Mouse (Mus musculus) forebrain, embryonic 13.5 days (tissue): ENCODE data around the gene Cacnb1. TPM values are rescaled to one million over a fixed set of nuclear protein-coding genes. Genes with fewer than 3 reads are reported as not detected.

Experiments used
- ATAC-seq: fragments of 200-750 bp; cut with Nextera tagmentation; 2 replicates; pipeline ENCODE4 v1.8.0; 2017
- H3K27ac ChIP-seq: fragments of 300-500 bp; sonication (generic); 2 replicates; pipeline ENCODE4 v1.5.1; 2015; ENCODE audit warnings: inconsistent platforms, mild to moderate bottlenecking, moderate library complexity
- H3K27me3 ChIP-seq: fragments of 300-500 bp; sonication (generic); 2 replicates; pipeline ENCODE4 v1.6.1; 2015; ENCODE audit warnings: mild to moderate bottlenecking, inconsistent platforms
- H3K36me3 ChIP-seq: fragments of 300-500 bp; sonication (generic); 2 replicates; pipeline ENCODE4 v1.6.1; 2015; ENCODE audit warnings: mild to moderate bottlenecking, inconsistent platforms; ENCODE audit not compliant: poor library complexity, severe bottlenecking
- H3K4me1 ChIP-seq: fragments of 300-500 bp; sonication (generic); 2 replicates; pipeline ENCODE4 v1.6.1; 2015; ENCODE audit warnings: inconsistent platforms
- H3K4me2 ChIP-seq: fragments of 300-500 bp; sonication (generic); 2 replicates; pipeline ENCODE4 v1.6.1; 2015; ENCODE audit warnings: inconsistent platforms, mild to moderate bottlenecking, moderate library complexity
- H3K4me3 ChIP-seq: fragments of 300-500 bp; sonication (generic); 2 replicates; pipeline ENCODE4 v1.5.1; 2015; ENCODE audit warnings: mild to moderate bottlenecking, inconsistent platforms
- H3K9ac ChIP-seq: fragments of 300-500 bp; sonication (generic); 2 replicates; pipeline ENCODE4 v1.6.1; 2015; ENCODE audit warnings: mild to moderate bottlenecking, inconsistent platforms
- H3K9me3 ChIP-seq: fragments of 300-500 bp; sonication (generic); replicated peaks from 2 replicates; pipeline ENCODE4 v1.6.1; 2016; ENCODE audit warnings: inconsistent platforms
- WGBS: fragments of 180-500 bp; shearing (Covaris S2); methylation state at CpG from one replicate; pipeline ENCODE4 v1.1.7; 2015; 5-methylcytosine and 5-hydroxymethylcytosine counted together
- polyA plus RNA-seq: library from polyadenylated mRNA; unstranded; fragments of >200 nt; fragmentation: Nextera tagmentation; extraction: Ambion mirVana; gene quantifications from 2 replicates; pipeline ENCODE4 v1.2.1, GENCODE M21; 2015

The Cacnb1 gene
- polyA plus RNA-seq, 1 experiment from 2014 or later: 25.9 TPM

DNA sequence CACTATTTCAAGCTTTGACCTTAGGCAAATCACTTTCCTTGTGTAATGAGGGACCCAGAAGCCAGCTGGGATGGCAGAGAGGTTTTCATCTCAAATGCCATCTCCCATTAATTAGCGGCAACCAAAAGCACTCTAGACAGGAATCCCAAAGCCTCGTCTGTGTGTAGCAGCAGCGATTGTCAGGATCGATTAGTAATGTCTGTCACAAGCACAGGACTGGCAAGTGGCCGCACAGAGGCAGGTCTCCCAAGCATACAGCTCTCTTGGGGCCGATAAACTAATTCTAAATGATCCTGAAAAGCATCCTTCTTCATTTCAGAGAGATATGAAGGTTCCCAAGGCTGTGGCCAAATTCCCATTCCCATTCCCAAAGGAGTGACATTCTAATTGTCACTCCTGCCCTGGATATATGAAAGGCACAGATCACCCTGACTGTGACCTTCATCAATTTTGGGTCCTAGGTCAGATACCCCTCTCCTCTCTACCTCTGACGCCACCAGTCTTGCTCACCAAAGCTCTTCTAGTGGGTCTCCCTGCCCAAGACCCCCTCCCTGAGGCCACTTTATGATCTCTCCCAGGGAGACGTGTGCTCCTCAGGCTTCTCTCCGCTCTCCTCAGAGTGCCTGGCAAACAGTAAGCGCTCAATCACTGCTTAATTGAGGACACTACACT is 42.9 kb downstream of the Cacnb1 start:
- 73% methylated on average over 10 of the region's 10 CpGs for WGBS
- no peak overlapping the region for H3K4me3 ChIP-seq
- no peaks in the 10 kb centered on the region for H3K9me3 ChIP-seq

DNA sequence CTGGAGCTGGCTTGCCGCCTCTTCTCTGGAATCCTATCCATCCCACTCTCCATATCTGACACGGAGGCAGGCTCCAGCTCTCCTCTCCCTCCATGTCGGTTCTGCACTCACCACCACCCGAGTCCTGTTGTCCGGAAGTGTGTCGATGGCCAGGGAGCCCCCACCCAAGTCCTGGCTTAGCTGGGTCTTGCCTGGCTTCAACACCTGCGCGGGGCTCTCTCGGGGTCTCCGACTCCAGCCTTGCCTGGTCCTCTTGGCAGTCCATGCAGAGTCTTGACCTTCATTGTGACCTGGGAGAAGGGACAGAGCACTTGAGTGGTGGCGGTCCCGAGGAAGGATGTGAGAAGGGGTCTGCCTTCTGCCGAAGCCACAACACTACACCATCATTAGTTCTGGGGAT is 44.4 kb downstream of the Cacnb1 start:
- Histone ChIP-seq H3K4me1 (no peaks in the 10 kb centered on the region), H3K36me3 (no peaks in the 10 kb centered on the region), H3K9me3 (no peaks in the 10 kb centered on the region), H3K27me3 (no peaks in the 10 kb centered on the region), H3K4me2 (no peak overlapping the region), H3K27ac (no peak overlapping the region), H3K4me3 (no peak overlapping the region), H3K9ac (no peak overlapping the region)
- ATAC-seq: no peak
- WGBS: 88% methylated on average over 13 of the region's 13 CpGs

More for the DNA sequence above, 42.9 kb downstream of the Cacnb1 start:
- no peak for ATAC-seq
- H3K4me1 ChIP-seq: no peaks in the 10 kb centered on the region
- no peak overlapping the region for H3K27ac ChIP-seq
- H3K4me2 ChIP-seq: no peak overlapping the region
- H3K27me3 ChIP-seq: peaks cover 15% of the 10 kb centered on the region
- H3K9ac ChIP-seq: no peak overlapping the region
- no peaks in the 10 kb centered on the region for H3K36me3 ChIP-seq

DNA sequence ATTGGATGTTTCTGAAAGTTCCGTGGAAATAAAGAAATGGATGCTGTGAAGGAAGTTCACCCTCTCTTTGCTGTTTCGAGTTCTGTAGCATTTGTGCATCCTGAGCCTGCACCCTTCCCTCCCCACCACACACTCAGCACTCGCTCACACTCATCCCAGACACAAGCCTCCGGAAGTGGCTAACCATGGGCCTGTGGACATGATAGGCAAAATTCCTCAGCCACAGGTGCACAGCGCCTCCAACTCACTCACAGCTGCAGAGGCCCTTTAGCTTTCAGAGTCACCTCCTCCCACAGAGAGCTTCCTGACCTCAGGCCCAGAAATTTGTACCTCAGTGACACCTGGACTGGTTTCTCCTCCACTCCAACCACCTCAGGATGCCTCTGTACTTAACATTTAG is 45.0 kb downstream of the Cacnb1 start:
- Histone ChIP-seq H3K9ac (no peak overlapping the region), H3K27me3 (no peaks in the 10 kb centered on the region), H3K4me2 (no peak overlapping the region), H3K4me1 (no peaks in the 10 kb centered on the region), H3K27ac (no peak overlapping the region), H3K36me3 (no peaks in the 10 kb centered on the region), H3K9me3 (no peaks in the 10 kb centered on the region), H3K4me3 (no peak overlapping the region)
- no peak for ATAC-seq
- 78% methylated on average over 5 of the region's 5 CpGs for WGBS

DNA sequence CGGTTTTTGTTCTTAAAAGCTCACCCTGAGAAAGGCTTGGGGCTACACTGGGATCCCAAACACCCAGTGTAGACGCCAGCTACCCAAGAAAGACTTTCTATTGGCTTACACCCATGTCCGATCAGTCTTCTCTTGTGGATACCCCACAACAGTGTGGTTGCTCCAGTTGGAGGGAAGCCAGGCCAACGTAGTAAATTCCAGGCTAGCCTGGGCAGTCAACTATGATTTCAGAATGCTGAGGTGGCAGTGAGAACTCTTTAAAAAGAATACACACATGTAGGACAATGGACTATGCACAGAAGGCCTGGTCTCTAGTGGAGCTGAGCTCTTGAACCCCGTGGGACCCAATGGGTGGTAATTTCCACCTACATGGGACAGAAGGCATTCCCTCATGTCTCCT is 48.1 kb downstream of the Cacnb1 start:
- H3K4me1 ChIP-seq: no peaks in the 10 kb centered on the region
- no peak overlapping the region for H3K9ac ChIP-seq
- no peak overlapping the region for H3K4me3 ChIP-seq
- no peaks in the 10 kb centered on the region for H3K36me3 ChIP-seq
- H3K4me2 ChIP-seq: no peak overlapping the region
- H3K27ac ChIP-seq: no peak overlapping the region
- no peaks in the 10 kb centered on the region for H3K9me3 ChIP-seq
- no peaks in the 10 kb centered on the region for H3K27me3 ChIP-seq
- no peak for ATAC-seq
- 84% methylated on average over 5 of the region's 5 CpGs for WGBS

DNA sequence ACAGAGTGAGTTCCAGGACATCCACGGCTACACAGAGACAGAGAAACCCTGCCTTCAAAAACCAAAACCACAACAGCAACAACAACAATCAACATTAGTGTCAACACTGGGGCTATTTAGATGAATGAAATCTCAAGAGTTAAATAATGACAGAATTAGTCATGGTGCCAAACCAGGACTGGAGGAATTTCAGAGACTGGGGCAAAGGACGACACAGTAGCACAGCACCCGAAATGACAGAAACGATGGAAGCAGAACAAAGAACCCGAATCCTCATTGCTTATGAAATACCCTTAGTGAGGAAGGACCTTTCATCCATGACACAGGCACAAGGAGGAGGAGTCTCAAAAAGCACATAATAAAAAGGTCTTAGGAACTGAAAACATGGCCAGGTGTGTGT is 48.7 kb downstream of the Cacnb1 start:
- 96% methylated on average over 5 of the region's 5 CpGs for WGBS
- no peak for ATAC-seq
- Histone ChIP-seq H3K36me3 (no peaks in the 10 kb centered on the region), H3K27ac (no peak overlapping the region), H3K9ac (no peak overlapping the region), H3K27me3 (no peaks in the 10 kb centered on the region), H3K4me1 (no peaks in the 10 kb centered on the region), H3K4me2 (no peak overlapping the region), H3K9me3 (no peaks in the 10 kb centered on the region), H3K4me3 (no peak overlapping the region)

DNA sequence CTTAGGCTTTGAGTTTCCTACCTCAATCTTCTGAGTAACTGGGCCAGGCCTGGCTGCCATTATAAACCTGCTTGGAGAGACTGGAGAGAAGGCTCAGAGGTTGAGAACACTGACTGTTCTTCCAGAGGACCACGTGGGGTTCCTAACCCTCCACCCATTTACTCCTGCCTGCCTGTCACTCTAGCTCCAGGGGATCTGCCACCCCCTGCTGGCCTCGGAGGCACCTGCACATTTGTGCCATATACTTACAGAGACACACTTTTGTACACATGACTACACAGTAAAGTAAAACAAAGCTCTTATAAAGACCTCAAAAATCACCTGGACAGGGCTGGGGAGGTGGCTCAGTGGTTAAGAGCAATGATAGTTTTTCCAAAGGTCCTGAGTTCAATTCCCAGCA is 50.4 kb downstream of the Cacnb1 start:
- Histone ChIP-seq H3K9ac (no peak overlapping the region), H3K4me1 (no peaks in the 10 kb centered on the region), H3K27ac (no peak overlapping the region), H3K36me3 (no peaks in the 10 kb centered on the region), H3K4me2 (no peak overlapping the region), H3K27me3 (no peaks in the 10 kb centered on the region), H3K9me3 (no peaks in the 10 kb centered on the region), H3K4me3 (no peak overlapping the region)
- WGBS: 69% methylated on average over 2 of the region's 2 CpGs
- ATAC-seq: no peak

DNA sequence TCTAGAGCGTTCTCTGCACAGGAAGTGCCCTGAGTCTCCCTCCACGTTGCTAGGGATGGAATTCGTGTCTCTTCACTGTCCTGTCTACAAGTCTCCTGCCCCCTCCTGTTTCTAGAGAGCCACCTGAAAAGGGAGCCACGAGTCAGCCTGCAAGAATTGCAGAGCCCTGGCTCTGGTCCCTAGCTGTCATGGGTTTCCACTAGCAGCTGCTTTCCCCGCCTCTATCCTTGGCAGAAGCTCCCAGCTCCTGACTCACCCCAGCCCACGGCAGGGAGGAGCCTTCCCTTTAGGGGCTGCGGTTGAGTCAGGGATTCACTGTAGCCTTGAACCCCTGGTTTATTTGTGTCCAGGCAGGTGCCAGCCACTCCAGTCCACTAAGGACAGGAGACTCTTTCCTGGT is 51.6 kb downstream of the Cacnb1 start:
- H3K4me2 ChIP-seq: no peak overlapping the region
- WGBS: 38% methylated on average over 7 of the region's 7 CpGs
- no peaks in the 10 kb centered on the region for H3K36me3 ChIP-seq
- H3K4me1 ChIP-seq: peaks cover 9% of the 10 kb centered on the region
- H3K9ac ChIP-seq: no peak overlapping the region; the same call in 1 of the 2 replicates
- no peaks in the 10 kb centered on the region for H3K27me3 ChIP-seq
- H3K9me3 ChIP-seq: no peaks in the 10 kb centered on the region
- no peak for ATAC-seq
- H3K27ac ChIP-seq: no peak overlapping the region
- H3K4me3 ChIP-seq: no peak overlapping the region

DNA sequence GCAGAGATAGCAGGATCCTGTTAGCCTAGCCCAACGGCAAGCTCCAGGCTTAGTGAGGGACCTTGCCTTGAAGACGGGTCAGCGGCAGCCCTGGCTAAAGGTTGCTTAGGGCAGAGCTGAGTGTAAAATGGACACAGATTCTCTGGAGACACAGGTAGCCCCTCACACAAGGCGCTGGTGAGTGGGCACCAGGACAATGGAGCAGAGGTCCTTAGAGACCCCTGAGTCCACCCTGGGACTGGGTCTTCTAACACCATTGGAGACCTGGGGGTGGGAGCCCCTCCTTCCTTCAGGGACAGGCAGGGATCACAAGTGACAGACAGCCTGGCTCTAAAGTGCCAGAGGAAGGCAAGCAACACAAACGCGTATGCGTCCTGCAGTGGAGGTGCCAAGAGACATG is 52.1 kb downstream of the Cacnb1 start:
- Histone ChIP-seq H3K4me1 (peaks cover 9% of the 10 kb centered on the region), H3K4me2 (no peak overlapping the region), H3K36me3 (no peaks in the 10 kb centered on the region), H3K4me3 (no peak overlapping the region), H3K9ac (no peak overlapping the region; the same call in 1 of the 2 replicates), H3K27ac (no peak overlapping the region), H3K9me3 (no peaks in the 10 kb centered on the region), H3K27me3 (no peaks in the 10 kb centered on the region)
- 91% methylated on average over 7 of the region's 7 CpGs for WGBS
- no peak for ATAC-seq

DNA sequence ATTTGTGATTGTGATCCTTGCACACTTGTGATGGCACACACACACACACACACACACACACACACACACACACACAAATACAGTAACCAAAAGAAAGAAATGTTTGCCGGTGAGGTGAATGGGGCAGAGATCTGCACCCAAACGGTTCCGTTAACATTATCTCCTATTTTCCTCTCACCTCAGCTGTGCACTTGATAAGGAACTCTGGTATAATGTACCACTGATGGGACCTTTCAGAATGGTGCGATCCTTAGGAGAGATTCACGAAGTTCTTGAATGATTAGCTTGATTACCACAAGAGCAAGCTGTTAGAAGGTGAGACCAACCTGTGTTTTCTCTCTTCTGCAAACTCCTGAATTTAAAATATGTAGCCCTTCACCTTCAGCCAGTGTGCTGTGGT is 54.4 kb downstream of the Cacnb1 start:
- ATAC-seq: no peak
- H3K27ac ChIP-seq: no peak overlapping the region
- no peaks in the 10 kb centered on the region for H3K36me3 ChIP-seq
- H3K9me3 ChIP-seq: no peaks in the 10 kb centered on the region
- no peak overlapping the region for H3K9ac ChIP-seq
- H3K27me3 ChIP-seq: 0 out of 2 replicates have a peak, but pooled peaks cover 2% of the 10 kb centered on the region
- peaks cover 9% of the 10 kb centered on the region for H3K4me1 ChIP-seq
- H3K4me3 ChIP-seq: no peak overlapping the region
- H3K4me2 ChIP-seq: no peak overlapping the region
- WGBS: 87% methylated on average over 5 of the region's 5 CpGs

DNA sequence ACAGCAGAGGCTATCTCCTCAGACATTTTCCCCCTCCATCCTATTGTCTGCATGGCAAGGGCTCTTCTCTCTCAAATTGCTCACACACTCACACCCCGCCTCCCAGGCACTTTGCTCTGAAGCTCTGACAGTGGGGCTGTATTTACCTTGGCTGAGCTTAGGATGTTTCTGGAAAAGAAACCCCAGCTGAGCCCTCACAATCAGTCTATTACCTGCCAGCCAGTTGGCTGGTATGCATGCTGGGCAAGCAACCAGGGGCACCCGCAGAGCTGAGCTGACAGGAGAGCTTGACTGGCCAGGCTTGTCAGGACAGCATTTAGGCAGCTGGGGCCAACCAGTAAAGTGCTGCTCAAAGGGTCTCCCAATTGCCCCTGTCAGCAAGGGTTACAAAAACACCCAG is 55.7 kb downstream of the Cacnb1 start:
- Histone ChIP-seq H3K36me3 (no peaks in the 10 kb centered on the region), H3K4me2 (no peak overlapping the region), H3K4me1 (peaks cover 9% of the 10 kb centered on the region), H3K4me3 (no peak overlapping the region), H3K27me3 (0 out of 2 replicates have a peak, but pooled peaks cover 2% of the 10 kb centered on the region), H3K9me3 (no peaks in the 10 kb centered on the region), H3K9ac (no peak overlapping the region), H3K27ac (no peak overlapping the region)
- 37% methylated on average over 2 of the region's 2 CpGs for WGBS
- no peak for ATAC-seq

DNA sequence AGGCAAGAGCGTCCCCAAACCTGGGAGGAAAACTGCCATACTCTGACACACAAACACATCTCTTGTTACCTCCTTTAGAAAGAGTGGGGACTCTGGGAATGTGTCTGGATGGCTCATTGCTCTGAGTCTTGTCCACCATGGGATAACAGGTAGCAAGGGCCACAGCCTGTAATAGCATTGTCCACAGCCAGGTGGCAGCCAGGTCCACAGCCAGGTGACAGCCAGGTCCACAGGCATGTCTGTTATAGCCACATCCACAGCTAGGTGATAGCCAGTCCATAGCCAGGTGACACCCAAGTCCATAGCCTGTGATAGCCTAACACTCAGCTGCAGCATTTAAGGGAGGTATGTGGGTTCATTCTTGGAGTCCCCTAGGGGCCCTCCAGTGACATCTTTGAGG is 61.9 kb downstream of the Cacnb1 start:
- H3K9me3 ChIP-seq: no peaks in the 10 kb centered on the region
- 95% methylated on average over 1 of the region's 1 CpGs for WGBS

DNA sequence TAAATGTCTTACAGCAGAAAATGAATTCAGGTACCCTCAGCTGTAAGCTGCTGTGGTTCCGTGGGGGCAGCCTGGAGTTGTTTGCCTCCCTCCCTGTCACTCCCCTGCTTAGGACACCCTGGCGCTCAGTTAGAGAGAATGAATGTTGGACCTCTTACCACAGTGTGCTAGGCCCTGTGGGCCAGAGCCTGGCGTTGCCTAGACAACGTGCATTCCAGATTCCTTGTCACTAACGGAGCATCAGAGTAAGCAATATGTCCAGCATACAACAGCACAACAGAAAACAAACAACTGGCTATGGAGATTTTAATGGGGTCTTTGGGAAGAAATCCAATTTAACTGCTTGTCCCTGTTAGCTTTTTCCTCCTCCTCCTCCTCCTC is 63.5 kb downstream of the Cacnb1 start:
- WGBS: 38% methylated on average over 5 of the region's 5 CpGs
- Histone ChIP-seq H3K36me3 (no peaks in the 10 kb centered on the region), H3K4me1 (peaks cover 21% of the 10 kb centered on the region), H3K4me2 (no peak overlapping the region), H3K4me3 (no peak overlapping the region), H3K27ac (no peak overlapping the region), H3K9me3 (no peaks in the 10 kb centered on the region), H3K27me3 (no peaks in the 10 kb centered on the region), H3K9ac (no peak overlapping the region)
- no peak for ATAC-seq

More for the DNA sequence above, 61.9 kb downstream of the Cacnb1 start:
- H3K4me2 ChIP-seq: no peak overlapping the region
- H3K9ac ChIP-seq: no peak overlapping the region
- H3K4me1 ChIP-seq: peaks cover 10% of the 10 kb centered on the region
- H3K27me3 ChIP-seq: 0 out of 2 replicates have a peak, but pooled peaks cover 2% of the 10 kb centered on the region
- H3K36me3 ChIP-seq: no peaks in the 10 kb centered on the region
- H3K27ac ChIP-seq: no peak overlapping the region
- no peak for ATAC-seq
- no peak overlapping the region for H3K4me3 ChIP-seq

DNA sequence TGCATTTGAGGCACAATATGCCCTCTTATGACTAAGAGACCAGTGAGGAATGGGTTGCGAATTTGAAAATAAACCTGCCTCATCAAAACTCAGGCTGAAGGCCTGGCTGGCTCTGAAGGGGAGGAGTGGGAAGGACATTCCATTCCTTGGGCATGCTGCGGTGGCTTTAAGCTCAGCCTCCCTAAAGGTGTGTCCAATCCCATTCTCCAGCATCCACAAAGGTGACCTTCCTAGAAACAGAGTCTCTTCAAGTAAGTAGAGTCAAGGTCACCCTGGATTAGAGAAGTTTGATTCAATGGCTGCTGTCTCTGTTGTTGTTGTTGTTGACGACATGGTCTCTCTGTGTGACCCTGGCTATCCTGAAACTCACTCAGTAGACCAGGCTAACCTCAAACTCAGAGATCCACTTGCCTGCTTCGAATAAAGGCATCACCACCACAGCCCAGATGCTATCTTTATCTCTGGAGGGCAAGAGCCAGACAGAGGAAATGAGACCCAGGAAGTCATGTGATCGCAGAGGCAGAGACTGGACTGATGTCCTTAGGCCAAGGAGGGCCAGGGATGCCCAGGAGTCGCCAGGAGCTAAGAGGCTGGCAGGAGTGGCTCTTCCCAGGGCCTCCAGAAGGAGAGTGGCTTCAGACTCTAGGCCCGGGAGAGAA is 64.1 kb downstream of the Cacnb1 start:
- Histone ChIP-seq H3K9me3 (no peaks in the 10 kb centered on the region), H3K36me3 (no peaks in the 10 kb centered on the region), H3K4me1 (peaks cover 24% of the 10 kb centered on the region), H3K27me3 (no peaks in the 10 kb centered on the region), H3K27ac (no peak overlapping the region), H3K4me2 (no peak overlapping the region), H3K9ac (no peak overlapping the region), H3K4me3 (no peak overlapping the region)
- no peak for ATAC-seq
- 83% methylated on average over 7 of the region's 7 CpGs for WGBS
